Mouse (Mus musculus): ENCODE measurements around the gene Adam12.

The Adam12 gene

DNA sequence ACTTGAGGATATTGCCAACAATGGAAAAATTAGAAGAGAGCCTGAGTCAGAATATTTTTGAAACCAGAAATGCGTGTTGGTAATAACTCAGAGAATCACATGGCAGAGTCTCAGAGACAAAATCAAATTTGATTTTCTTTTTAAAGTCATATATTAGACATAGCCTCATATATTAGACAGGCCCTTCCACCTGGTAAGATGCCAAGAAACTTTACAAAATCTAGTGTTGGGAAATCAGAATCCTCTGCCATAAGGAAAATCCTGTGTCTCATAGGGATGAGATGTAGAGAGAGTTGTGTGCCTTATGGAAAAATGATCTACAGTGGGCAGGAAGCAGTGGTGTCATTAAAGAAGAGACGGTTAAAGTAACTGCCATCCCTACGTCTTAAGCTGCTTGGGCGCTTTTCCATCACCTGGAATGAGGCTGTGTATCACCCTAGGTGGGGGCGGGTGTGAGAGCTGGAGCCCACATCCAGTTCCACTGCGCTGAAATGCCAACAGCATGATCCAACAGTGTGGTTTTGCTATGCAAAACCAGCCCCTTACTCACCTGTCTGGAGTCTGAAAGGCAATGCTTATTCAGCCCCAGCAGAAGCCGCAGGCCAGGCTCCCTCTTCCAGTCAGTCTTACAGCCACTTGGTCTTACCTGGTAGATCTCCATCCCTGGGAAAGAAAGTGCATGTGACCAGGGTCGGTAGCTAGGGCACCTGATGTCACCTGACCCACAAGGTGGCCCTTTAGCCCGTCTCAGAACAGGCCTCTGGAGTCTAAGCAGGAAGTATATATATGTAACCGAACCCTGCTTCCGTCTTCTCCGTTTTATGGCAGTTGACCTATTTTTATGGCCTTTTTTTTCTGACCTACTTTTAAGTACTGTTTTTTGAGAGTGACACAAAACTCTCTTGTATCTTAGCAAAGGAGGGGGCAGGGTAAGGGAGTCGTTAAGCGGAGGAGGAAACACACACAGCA, at the start of gene Adam12:
TSS of gene Adam12 (minus strand) at position 769 of the 969 bp plus-strand sequence.
- no peak for DNase-seq

DNA sequence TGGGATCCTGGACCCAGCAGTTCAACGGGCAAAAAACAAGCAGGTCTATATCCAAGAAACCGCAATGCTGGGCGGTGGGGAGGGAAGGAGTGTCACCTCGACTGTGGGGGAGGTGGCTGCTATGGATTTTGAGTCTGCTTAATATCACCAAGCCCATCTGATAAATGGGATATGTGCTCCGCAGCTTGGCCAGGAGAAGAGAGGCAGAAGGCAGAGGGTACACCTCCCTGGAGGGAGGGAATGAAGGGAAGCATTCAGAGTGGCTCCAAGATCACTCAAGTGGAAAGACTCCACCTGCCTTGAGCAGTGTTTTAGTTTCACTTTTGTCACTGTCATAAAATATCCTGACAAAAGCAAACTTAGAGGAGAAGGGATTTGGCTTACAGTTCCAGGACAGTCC, 41.0 kb upstream of the Adam12 start:
- DNase-seq, result no peak

DNA sequence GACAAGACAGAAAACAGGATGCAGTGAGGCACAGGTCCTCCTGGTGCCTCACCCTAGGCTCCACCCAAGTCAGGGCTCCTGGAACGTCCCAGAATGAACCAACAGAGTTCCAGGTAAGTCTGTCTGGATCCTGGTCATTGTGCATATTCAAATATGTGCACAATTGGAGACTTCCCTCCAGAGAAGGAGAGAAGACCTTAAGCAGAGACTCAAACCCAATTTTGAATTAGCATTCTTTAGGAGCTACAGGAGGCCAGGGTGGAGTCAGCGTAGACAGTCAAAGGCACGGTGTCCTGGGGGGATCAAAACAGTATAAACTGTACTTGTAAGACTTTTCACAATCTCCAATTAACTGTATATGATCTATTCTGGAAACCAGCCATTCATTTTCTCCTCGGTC, 40.5 kb upstream of the Adam12 start:
- no peak for DNase-seq

DNA sequence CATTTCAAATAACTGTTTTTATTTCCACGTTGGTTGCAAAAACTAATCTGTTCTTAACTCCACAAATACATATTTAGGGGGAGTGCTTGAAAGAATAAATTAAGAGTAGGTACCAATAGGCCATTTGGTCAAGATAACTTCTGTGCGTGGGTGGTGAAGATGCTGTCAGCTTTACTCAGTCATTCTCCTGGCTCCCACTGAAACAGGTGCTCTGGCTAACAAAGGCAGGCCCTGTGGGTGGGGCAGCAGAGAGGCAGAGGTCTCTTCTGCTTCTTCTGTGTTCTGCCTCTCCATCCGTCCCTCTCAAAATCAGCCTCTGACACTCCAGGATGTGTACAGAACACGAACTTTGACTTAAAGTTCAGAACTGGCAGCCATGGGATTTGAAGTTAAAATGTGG, 33.8 kb upstream of the Adam12 start:
- no peak for DNase-seq

DNA sequence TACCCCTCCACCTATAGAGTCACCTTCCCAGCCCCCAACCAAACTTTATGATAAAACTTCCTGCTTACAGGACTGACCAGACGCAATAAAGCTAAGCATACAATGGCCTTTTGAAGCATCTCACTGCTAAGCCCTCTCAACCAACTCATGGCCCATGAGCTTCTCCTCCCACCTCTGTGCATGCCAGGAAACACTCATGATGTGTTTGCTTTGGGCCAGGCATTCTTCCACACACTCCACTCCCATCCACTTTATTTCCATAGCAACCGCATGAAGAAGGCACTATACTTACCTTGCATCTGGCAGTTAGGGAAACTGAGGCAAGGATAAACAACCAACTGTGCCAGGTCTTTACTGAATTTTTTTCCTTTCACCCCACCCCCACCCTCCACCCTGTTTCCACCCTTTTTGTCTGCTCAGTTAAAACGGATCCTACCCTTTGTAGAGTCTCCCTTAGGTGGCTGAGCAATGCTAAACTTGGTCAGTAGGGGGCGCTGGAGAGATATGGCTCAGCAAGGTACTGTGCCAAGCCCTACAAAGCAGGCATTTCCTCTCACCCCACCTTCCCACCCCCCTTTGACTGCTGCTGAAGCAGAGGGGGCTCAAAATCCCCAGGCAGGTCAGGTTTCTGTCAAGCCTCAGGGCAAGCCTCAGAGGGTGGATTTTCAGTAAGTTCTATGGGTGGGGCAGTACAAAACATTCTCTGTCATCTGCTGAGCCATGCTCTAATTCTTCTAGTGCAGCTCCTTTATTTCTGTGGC, 31.4 kb upstream of the Adam12 start:
- peak; percentile 72 for DNase-seq

DNA sequence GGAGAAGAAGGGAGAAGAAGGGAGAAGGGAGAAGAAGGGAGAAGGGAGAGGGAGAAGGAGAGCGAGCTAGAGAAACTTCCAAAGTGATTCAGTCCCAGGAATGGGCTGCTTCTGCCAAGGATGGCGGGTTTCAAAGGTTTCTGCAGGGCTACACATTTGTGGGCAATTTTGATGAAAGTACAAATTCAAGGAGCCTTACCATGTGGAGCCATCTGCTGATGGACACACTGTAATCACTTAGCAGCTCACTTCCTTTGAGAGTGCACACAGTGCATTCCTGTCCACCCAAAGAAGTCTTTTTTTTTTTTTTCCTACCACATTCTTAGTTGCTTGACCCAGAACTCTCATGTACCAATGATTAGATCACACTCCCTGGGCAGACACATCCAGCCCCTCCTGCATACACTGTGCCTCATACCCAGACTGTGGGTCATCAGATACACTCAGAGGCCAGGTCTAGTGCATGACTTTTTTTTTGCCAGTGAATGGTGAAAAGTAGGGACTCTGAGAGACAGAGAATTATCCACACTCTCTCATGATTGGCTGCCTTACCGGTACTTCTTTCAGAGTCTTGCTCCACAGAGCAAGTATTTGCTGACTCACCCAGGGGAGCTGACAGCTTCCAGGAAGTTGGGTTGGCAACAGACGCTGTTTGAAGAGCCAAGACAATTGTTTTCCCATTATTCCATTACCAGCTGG, 29.2 kb upstream of the Adam12 start:
- peak; percentile 20 for DNase-seq

DNA sequence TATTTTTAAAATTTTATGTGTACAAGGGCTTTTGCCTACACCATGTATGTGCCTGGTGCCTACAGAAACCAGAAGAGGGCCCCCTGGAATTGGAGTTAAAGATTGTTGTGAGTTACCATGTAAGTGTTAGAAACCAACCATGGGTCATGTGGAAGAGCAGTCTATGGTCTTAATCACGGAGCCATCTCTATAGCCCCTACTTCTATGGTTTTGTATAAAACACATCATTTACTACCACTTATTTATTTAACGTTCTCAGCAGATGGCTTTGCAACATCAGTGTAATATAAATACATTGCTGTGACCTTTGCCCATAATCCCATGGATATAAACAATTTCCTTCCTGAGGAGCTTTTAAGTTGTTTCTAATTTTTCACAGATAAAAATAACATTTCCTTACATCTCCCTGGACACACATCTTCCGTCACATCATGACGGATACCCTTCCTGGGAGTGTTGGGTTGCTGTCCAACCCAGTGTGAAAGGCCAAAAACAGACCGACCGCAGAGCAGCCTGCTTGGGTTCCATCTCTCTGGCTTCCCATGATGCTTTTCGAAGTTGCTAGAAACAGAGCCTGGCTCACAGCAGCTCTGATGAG, 18.4 kb upstream of the Adam12 start:
- DNase-seq, result no peak

DNA sequence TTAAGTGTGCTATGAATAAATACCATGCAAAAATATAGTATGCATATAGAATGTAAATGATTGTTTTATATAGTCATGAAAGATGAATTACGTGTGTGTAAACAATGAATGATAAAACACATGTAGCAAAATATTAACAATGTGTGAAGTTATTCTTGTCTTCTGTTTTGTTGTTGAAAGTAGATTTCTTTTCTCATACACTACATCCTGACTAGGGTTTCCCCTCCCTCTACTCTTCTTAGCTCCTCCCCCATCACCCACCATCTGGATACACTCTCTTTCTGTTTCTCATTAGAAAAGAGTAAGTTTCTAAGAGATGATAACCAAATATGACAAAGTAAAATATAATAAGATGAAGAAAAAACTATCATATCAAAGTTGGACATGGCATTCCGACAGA, 16.1 kb upstream of the Adam12 start:
- DNase-seq, result no peak

DNA sequence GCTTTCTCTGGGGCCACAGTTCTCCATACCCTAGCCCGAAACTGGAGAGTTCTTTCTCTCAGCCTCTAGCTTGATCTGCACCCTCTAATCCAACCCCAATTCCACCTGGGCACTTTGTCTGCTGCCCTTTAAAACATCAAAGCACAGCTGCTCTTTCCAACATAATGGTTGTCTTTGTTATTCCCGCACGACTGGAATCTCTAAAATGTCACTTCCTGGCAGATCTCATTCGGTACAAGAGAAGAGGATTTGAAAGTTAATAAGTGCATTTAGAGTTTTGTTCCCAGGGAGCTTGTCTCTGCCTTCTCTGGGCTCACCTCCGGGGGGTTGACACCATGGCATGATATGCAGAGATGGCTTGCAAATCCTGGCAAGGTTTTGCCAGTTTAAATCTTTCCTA, 14.7 kb upstream of the Adam12 start:
- DNase-seq, result no peak

DNA sequence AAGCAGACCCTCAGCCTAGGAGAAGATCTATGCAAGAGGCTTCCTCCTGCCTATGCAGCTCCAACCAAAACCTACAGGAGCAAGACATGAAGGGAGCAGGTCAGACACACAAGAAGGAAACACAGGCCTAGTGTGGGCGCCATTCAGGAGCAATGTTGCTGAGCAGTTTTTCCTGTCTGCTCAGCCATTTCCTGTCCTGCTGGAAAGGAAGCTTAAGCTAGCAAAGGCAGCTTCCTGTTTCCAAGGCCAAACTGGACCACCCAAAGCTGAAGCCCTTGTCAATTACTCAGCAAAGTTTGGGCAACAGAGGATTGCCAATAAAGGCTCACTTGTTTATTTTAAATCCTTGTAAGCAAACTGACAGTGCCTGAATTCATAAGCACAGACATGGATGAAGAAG, 10.8 kb upstream of the Adam12 start:
- DNase-seq, result no peak

DNA sequence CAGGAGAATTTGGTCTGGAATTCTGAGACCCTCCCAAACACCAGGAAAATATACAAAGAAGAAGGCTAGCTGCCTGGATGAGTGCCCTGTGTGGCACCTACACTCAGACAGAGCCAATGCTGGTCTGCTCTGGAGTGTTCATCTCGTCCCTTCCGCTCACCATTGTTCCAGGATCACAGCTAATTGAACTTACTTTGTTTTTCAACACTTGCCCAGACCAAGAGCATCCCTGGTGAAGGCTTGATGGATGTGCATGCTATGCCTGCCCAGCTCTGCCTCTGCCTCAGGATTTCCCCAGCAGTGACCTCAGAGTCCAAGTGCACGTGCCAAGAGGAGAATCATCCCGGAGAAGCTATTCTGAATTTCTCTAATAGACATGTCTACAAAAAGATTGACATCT, 9.3 kb upstream of the Adam12 start:
- no peak for DNase-seq

DNA sequence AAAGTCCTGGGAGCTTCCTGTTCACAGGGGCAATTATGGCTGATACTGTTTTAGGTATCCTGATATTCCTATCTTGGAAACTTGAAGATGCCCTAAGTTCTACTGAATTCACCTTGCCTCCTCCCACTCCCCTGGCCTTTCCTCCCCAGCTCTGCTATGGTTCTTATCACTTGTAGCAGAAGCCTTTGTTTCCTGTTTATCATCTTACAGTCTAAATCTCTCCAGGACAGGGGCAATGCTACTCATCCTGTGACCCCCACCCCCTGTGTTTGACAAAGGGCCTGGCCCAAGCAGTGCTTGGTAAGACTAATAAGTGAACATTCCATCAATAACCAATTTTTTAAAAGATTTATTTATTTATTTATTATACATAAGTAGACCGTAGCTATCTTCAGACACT, 8.6 kb upstream of the Adam12 start:
- no peak for DNase-seq

DNA sequence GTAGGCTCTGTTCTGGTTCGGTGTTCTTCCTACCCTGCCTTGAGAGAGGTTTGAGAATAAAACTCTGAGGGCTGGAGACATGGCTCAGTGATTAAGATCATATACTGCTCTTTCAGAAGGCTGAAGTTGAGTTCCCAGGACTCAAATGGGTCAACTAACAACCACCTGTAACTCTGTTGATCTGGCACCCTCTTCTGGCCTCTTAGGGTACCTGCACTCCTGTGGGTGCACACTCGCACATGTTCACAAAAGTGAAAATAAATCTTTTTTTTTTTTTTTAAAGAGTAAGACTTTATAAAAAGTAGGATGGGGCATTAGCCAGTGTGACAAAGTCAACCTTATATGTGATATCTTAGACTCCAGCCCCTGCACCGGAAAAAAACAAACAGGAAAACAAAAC, 6.9 kb upstream of the Adam12 start:
- no peak for DNase-seq

DNA sequence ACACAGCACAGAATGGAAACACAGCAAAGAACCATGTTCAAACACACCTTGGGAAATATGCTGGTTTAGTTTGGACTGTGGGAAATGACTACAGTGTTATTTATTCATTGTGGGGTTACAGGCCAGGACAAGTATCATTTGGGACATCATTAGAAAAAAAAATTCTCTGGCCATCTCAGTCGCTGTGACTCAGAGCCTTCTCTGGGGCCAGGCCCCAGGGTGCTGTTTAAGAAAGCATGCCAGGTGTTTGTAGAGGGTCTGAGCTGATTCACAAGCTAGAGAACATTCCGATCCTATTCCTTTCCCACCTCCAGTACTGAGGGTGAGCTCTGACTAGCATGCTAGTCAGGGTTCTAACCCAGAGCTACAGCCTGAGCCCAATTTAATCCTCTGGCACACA, 5.4 kb upstream of the Adam12 start:
- no peak for DNase-seq

DNA sequence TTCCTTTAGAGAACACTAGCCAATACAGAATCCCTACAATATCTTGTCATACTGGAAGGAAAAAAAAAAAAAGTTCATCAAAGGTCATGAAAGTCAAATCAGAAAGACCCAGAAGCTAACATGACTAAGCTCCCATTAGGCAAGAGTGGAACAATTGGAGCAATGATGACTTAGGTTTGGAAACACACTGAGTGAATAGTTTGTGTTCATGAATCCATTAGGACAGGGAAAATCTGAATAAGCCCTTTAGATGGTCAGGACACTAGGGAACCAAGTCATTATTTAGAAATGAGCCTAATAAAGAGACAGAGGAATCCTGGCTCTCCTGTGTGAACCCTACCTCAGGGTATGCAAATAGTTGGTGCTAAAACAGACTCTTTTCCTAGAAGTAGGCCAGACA, 4.8 kb upstream of the Adam12 start:
- no peak for DNase-seq

DNA sequence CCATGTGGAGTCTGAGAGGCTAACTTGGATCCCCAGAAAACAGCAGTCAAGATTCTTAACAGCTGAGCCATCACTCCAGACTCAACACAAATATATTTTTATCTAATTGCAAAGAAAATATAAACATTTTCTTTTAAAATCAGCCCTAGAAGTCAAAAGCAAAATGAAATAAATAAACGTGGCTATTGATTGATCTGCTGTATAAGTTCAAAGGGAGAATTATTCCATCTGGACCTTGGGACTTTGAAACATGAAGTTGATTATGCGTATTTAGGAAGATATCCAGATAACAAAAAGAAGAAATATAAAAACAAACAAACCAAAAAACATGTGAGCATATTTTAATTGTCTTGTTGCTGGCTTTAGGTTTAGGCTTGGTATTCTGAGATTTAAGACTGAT, 3.6 kb upstream of the Adam12 start:
- no peak for DNase-seq

DNA sequence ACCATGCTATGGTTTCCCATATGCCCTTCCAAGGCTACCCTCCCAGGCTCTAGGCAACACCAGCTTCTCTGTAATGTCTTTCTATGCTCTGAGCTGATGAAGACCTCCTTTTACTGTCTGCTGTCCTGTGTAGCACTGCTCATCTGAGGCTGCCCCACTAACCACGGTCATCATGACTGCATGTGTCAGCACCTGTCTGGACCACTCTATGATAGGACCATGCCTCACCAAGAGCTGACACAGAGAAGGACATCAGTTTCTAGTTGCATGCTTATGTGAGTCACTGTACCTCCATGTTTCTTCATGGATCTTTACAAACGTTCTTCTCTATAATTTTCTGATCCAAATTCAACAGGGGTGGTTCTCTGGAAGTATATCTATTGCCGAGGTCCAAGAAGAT, 1.2 kb downstream of the Adam12 start:
- DNase-seq, result no peak

DNA sequence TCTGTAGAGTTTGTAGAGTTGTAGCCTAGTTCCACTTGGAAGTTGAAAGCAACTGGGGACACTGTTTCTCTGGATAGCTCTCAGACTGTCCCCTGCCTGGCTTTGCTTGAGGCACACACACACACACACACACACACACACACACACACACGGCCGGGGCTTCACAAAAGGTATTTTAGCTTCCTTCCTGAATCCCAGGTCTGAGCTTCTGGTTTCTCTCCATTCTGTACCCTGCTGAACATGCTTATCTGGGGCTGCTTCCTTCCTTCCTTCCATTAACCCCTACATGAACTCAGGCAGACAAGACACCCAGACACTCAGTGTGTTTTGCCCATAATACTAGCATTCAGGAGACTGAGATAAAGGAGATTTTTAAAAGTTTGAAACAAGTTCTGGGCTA, 2.0 kb downstream of the Adam12 start:
- no peak for DNase-seq

DNA sequence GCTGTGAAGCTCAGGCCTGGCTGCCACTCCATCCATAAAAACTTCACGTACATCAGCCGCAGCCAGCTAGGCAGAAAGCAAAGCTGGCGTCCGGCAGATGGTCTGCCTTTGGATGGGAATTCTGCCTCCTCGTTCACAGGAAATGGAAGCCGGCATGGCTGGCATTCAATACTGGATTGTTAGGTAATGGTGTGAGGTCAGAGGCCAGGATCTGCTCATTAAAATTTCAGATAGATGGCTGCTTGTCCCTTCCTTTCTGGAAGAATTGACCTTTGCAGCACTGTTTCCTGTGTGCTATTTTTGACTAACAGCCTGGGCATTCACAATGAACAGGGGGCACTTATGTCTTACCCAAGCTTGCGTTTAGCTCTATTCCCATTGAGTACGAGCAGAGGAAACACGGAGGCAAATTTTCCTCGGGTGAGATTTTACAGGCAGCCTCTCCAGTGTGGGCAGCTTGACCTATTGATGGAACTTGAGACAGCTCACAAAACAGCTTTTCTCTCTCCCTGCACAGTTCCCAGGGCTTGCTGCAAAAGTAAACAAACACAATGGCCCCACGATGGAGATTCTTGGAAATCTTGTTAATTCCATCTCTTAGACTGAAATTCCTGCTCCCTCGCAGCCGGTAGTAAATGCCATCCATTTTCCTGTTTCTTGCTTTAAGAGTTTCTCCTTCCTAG, 4.0 kb downstream of the Adam12 start:
- peak; percentile 70 for DNase-seq

DNA sequence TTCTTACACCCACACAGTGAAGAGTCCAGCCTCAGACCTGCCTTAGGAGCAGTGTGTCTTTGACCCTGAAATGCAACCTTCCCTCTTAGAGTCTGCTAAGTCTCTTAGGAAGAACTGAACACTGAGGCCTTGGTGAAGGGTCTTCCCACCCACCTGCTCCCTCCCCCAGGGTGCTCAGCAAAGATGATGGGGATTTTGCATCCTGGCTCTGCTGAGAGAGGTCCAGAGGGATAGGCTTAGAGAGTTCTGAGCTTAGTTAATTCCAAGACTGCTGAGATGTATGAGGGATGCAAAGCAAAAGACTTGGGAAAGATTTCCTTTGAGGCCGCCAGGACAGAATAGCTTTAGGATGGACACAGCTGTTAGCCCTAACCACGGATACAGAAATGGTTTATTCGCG, 4.8 kb downstream of the Adam12 start:
- no peak for DNase-seq

DNA sequence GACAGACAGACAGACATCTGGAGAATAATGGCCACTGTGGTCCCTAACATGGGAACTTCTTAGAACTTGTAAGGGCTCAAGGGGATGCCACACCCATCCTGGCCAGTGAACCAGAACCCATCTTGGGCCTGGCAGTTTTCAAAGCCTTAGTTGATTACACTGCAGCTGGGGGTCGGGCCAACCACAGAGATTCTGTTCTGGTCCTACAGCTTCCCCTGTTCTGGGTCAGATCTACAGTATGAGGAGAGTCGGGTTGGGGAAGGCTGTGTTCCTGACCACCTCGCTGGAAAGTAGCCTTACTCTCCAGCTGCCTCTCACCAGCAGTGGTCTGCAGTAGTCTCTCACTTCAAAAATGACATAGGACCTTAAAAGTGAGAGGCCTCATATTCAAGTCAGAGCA, 5.7 kb downstream of the Adam12 start:
- DNase-seq, result no peak
